Mouse (Mus musculus) lung, adult 18-20 months (tissue): ENCODE data around the gene Rnf43.

ENCODE experiments used
- DNase-seq, 2 experiments: peaks; one replicate each; pipeline ENCODE4 v3.0.0; 2022; ENCODE audit warnings: mixed read lengths in 2 of 2

Rnf43 gene

GRCm38 (mm10) chr11:87715999-87716398 lies 53.5 kb downstream of the Rnf43 start:
- DNase-seq, result no peak

- DNase-seq, result no peak
Measured at GRCm38 (mm10) chr11:87719526-87719925, 57.0 kb downstream of the Rnf43 start.

GRCm38 (mm10) chr11:87720324-87720723 lies 57.8 kb downstream of the Rnf43 start:
- no peak for DNase-seq

- no peak for DNase-seq
Measured at GRCm38 (mm10) chr11:87720839-87721238, 58.3 kb downstream of the Rnf43 start.

- no peak for DNase-seq
Measured at GRCm38 (mm10) chr11:87722168-87722567, 59.6 kb downstream of the Rnf43 start.

GRCm38 (mm10) chr11:87722891-87723290 lies 60.4 kb downstream of the Rnf43 start:
- no peak for DNase-seq

- no peak for DNase-seq
Measured at GRCm38 (mm10) chr11:87725515-87725914, 63.0 kb downstream of the Rnf43 start.

GRCm38 (mm10) chr11:87725964-87726562 lies 63.5 kb downstream of the Rnf43 start:
- DNase-seq, result no peak

- DNase-seq, result no peak
Measured at GRCm38 (mm10) chr11:87727021-87727420, 64.5 kb downstream of the Rnf43 start.

- DNase-seq, result no peak
Measured at GRCm38 (mm10) chr11:87727471-87727870, 64.9 kb downstream of the Rnf43 start.

GRCm38 (mm10) chr11:87728850-87729592 lies 66.5 kb downstream of the Rnf43 start:
- DNase-seq, result no peak

GRCm38 (mm10) chr11:87729593-87730185 lies 67.2 kb downstream of the Rnf43 start:
- no peak for DNase-seq

GRCm38 (mm10) chr11:87730652-87731310 lies 68.3 kb downstream of the Rnf43 start:
- DNase-seq, result no peak

- DNase-seq, result no peak
Measured at GRCm38 (mm10) chr11:87734346-87734745, 71.8 kb downstream of the Rnf43 start.

GRCm38 (mm10) chr11:87735691-87736090 lies 73.2 kb downstream of the Rnf43 start:
- no peak for DNase-seq

GRCm38 (mm10) chr11:87736647-87737134 lies 74.2 kb downstream of the Rnf43 start:
- DNase-seq, result peak; percentile 78 to 82

GRCm38 (mm10) chr11:87737175-87737740 lies 74.7 kb downstream of the Rnf43 start, which contains the start of gene Supt4a:
Gene Supt4a (plus strand): TSS chr11:87737552.
- peak; percentile 94 to 96 for DNase-seq

GRCm38 (mm10) chr11:87743691-87744090 lies 81.2 kb downstream of the Rnf43 start:
- no peak for DNase-seq

GRCm38 (mm10) chr11:87744964-87745363 lies 82.4 kb downstream of the Rnf43 start:
- no peak for DNase-seq

- no peak for DNase-seq
Measured at GRCm38 (mm10) chr11:87745632-87746555, 83.4 kb downstream of the Rnf43 start.

- DNase-seq, result no peak
Measured at GRCm38 (mm10) chr11:87747312-87747711, 84.8 kb downstream of the Rnf43 start.

- DNase-seq, result no peak
Measured at GRCm38 (mm10) chr11:87747716-87748115, 85.2 kb downstream of the Rnf43 start.
